Mouse (Mus musculus) stomach, postnatal 0 days (tissue): Measurements from ENCODE around the gene Syk. TPM values are rescaled to one million over a fixed set of nuclear protein-coding genes. Genes with fewer than 3 reads are reported as not detected.
A peak's percentile ranks its signal among the peaks of the same experiment; 100 is the strongest.

ENCODE experiments used
- ATAC-seq: fragments of 200-750 bp; cut with Nextera tagmentation; 2 replicates; pipeline ENCODE4 v1.8.0; 2017; ENCODE audit not compliant: low FRiP score, low TSS enrichment
- DNase-seq: peaks from one replicate; pipeline ENCODE4 v3.0.0-alpha.2; 2016; ENCODE audit warnings: low spot score
- H3K27ac ChIP-seq: fragments of 300-500 bp; sonication (generic); replicated peaks from 2 replicates; pipeline ENCODE4 v1.5.1; 2014; ENCODE audit warnings: mild to moderate bottlenecking, control low read depth
- H3K27me3 ChIP-seq: fragments of 300-500 bp; sonication (generic); 2 replicates; pipeline ENCODE4 v1.6.1; 2014; ENCODE audit warnings: low read length; ENCODE audit not compliant: control insufficient read depth, insufficient read depth
- H3K36me3 ChIP-seq: fragments of 300-500 bp; sonication (generic); 2 replicates; pipeline ENCODE4 v1.6.1; 2014; ENCODE audit warnings: low read length, mixed read lengths; ENCODE audit not compliant: control insufficient read depth, insufficient read depth
- H3K4me1 ChIP-seq: fragments of 300-500 bp; sonication (generic); replicated peaks from 2 replicates; pipeline ENCODE4 v1.6.1; 2014; ENCODE audit warnings: antibody characterized with exemption; ENCODE audit not compliant: control insufficient read depth, insufficient read depth
- H3K4me2 ChIP-seq: fragments of 300-500 bp; sonication (generic); replicated peaks from 2 replicates; pipeline ENCODE4 v1.6.1; 2014; ENCODE audit warnings: low read depth, mild to moderate bottlenecking, control low read depth, moderate library complexity
- H3K4me3 ChIP-seq: fragments of 300-500 bp; sonication (generic); 2 replicates; pipeline ENCODE4 v1.5.1; 2014; ENCODE audit warnings: low read depth, low read length, control low read depth
- H3K9ac ChIP-seq: fragments of 300-500 bp; sonication (generic); 2 replicates; pipeline ENCODE4 v1.6.1; 2014; ENCODE audit warnings: mild to moderate bottlenecking, low read length, control low read depth, mixed read lengths
- H3K9me3 ChIP-seq: fragments of 300-500 bp; sonication (generic); 2 replicates; pipeline ENCODE4 v1.6.1; 2016; ENCODE audit warnings: low read length; ENCODE audit not compliant: control insufficient read depth
- CTCF ChIP-seq: IDR thresholded peaks from 2 replicates; pipeline ENCODE4 v1.5.1; 2016; ENCODE audit warnings: antibody characterized with exemption, low read depth, mild to moderate bottlenecking, moderate library complexity
- EP300 ChIP-seq: optimal IDR thresholded peaks from 2 replicates; pipeline ENCODE3; 2016; ENCODE audit warnings: antibody characterized with exemption
- WGBS: fragments of 180-500 bp; shearing (Covaris S2); extraction: QIAGEN DNeasy Blood & Tissue Kit; methylation state at CpG from one replicate; pipeline ENCODE4 v1.1.7; 2014; 5-methylcytosine and 5-hydroxymethylcytosine counted together
- polyA plus RNA-seq: library from polyadenylated mRNA; unstranded; fragments of >200 nt; fragmentation: Nextera tagmentation; extraction: Ambion mirVana; gene quantifications from 2 replicates; pipeline ENCODE4 v1.2.1, GENCODE M21; 2015

Syk gene
- polyA plus RNA-seq, 1 experiment from 2014 or later, result 1.7 TPM

- DNase-seq (no peak), ATAC-seq (no peak; the same call in 1 of the 2 replicates)
- H3K9ac ChIP-seq, result no peak overlapping the region
- WGBS, result 59% methylated on average over 4 of the region's 4 CpGs
- H3K4me3 ChIP-seq, result no peak overlapping the region
- no peaks in the 10 kb centered on the region for H3K36me3 ChIP-seq
- no peaks in the 10 kb centered on the region for H3K4me1 ChIP-seq
- no peaks in the 10 kb centered on the region for H3K9me3 ChIP-seq
- no peaks in the 10 kb centered on the region for H3K27me3 ChIP-seq
- no peak overlapping the region for H3K27ac ChIP-seq
- TF ChIP-seq EP300 (no peak), CTCF (no peak)
- no peak overlapping the region for H3K4me2 ChIP-seq
Measured at GRCm38 (mm10) chr13:52673272-52673671, 90.3 kb downstream of the Syk start.

DNA sequence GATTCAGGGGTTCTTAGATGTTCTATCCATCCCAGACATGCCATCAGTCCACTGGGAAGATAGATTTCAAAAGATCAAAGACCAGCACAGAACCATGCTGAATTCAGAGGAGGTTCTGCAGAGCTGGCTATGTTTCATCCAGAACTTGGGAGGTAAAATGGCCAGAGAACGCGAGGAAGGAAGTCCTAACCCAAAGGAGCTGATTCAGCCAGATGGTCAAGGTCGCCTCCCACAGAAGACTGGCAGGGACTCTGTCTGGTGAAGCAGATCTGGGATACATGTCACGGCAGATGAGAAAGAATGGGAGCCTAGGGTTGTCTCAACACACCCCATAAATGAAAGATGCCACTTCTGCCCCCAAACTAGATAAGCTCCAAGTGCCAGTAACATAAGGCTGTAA is 90.9 kb downstream of the Syk start:
- 79% methylated on average over 4 of the region's 4 CpGs for WGBS
- no peak for ATAC-seq
- no peaks in the 10 kb centered on the region for H3K36me3 ChIP-seq
- H3K9me3 ChIP-seq, result no peaks in the 10 kb centered on the region
- no peaks in the 10 kb centered on the region for H3K27me3 ChIP-seq
- H3K4me3 ChIP-seq, result no peak overlapping the region
- H3K4me2 ChIP-seq, result no peak overlapping the region
- H3K4me1 ChIP-seq, result no peaks in the 10 kb centered on the region
- DNase-seq, result no peak
- H3K9ac ChIP-seq, result no peak overlapping the region
- H3K27ac ChIP-seq, result no peak overlapping the region
- no peak for TF ChIP-seq EP300

- 43% methylated on average over 12 of the region's 12 CpGs for WGBS
- no peak overlapping the region for H3K9ac ChIP-seq
- H3K27ac ChIP-seq, result no peak overlapping the region
- H3K27me3 ChIP-seq, result no peaks in the 10 kb centered on the region
- H3K4me1 ChIP-seq, result no peaks in the 10 kb centered on the region; the same call in 1 of the 2 replicates
- ATAC-seq, result no peak
- H3K36me3 ChIP-seq, result no peaks in the 10 kb centered on the region
- no peak overlapping the region for H3K4me2 ChIP-seq
- H3K4me3 ChIP-seq, result no peak overlapping the region
- no peak for TF ChIP-seq EP300
- TF ChIP-seq CTCF, result no peak
- DNase-seq, result no peak
- H3K9me3 ChIP-seq, result no peaks in the 10 kb centered on the region
Measured at GRCm38 (mm10) chr13:52674839-52675238, 91.9 kb downstream of the Syk start.

GRCm38 (mm10) chr13:52675526-52676294 is 92.7 kb downstream of the Syk start:
- Histone ChIP-seq H3K4me3 (no peak overlapping the region), H3K27ac (0 out of 2 replicates have a peak overlapping the region, but pooled peaks have one; percentile 8), H3K9ac (no peak overlapping the region), H3K4me2 (no peak overlapping the region), H3K4me1 (no peaks in the 10 kb centered on the region; the same call in 1 of the 2 replicates), H3K36me3 (no peaks in the 10 kb centered on the region), H3K27me3 (no peaks in the 10 kb centered on the region), H3K9me3 (no peaks in the 10 kb centered on the region)
- DNase-seq, result no peak
- TF ChIP-seq EP300 (no peak), CTCF (no peak)
- ATAC-seq, result no peak
- WGBS, result 65% methylated on average over 8 of the region's 8 CpGs

- DNase-seq (no peak), ATAC-seq (no peak)
- H3K27me3 ChIP-seq, result no peaks in the 10 kb centered on the region
- no peaks in the 10 kb centered on the region for H3K9me3 ChIP-seq
- H3K36me3 ChIP-seq, result no peaks in the 10 kb centered on the region
- H3K4me1 ChIP-seq, result no peaks in the 10 kb centered on the region; the same call in 1 of the 2 replicates
- WGBS, result 49% methylated on average over 5 of the region's 5 CpGs
- H3K9ac ChIP-seq, result no peak overlapping the region
- TF ChIP-seq CTCF (no peak), EP300 (no peak)
- no peak overlapping the region for H3K4me3 ChIP-seq
- no peak overlapping the region for H3K4me2 ChIP-seq
- no peak overlapping the region for H3K27ac ChIP-seq
Measured at GRCm38 (mm10) chr13:52676671-52677445, 93.9 kb downstream of the Syk start.

DNA sequence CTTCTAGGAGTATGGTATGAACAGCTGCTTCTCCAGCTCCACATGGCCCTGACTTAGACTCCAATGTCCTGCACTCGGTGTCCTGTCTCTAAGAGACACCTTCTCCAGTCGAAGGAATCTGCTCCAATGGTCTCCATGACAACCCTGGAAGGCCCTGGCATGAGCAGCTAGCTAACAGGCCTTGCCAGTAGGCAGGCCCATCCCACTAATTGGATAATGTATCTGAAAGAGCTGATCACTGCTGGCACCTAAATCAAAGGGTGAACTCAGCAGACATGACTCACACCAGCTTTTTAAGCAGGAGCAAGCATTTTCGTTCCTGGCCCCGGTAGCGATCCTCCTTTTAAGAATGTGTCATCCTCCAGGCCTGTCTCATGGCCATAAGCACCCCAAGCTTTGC is 96.9 kb downstream of the Syk start:
- Histone ChIP-seq H3K27me3 (no peaks in the 10 kb centered on the region), H3K9ac (no peak overlapping the region), H3K27ac (no peak overlapping the region), H3K4me3 (no peak overlapping the region), H3K36me3 (no peaks in the 10 kb centered on the region), H3K4me2 (no peak overlapping the region), H3K9me3 (no peaks in the 10 kb centered on the region), H3K4me1 (no peaks in the 10 kb centered on the region; the same call in 1 of the 2 replicates)
- whole genome bisulfite sequencing, result 33% methylated on average over 5 of the region's 5 CpGs
- ATAC-seq (no peak), DNase-seq (peak; percentile 19)
- TF ChIP-seq EP300 (no peak), CTCF (no peak)
